Mouse (Mus musculus): ENCODE measurements around the gene Pih1d1. TPM values are rescaled to one million over a fixed set of nuclear protein-coding genes. Genes with fewer than 3 reads are reported as not detected.

Pih1d1 gene
- total RNA-seq, 1 experiment, result 70.2 TPM

- H3K9me3 ChIP-seq (ENCODE audit: control insufficient read depth, insufficient read depth, low read depth, low read length), result no peaks in the 10 kb centered on the region
- no peak overlapping the region for H3K27ac ChIP-seq (ENCODE audit: insufficient read depth, low read depth, low read length, poor library complexity, severe bottlenecking)
- DNase-seq (ENCODE audit: low read depth, low spot score), result no peak
- in situ Hi-C loops (cut with MboI; ENCODE audit: low sequenced_read_pairs in 2 of 2, unreplicated experiment in 2 of 2), result no loop called here
- no peak for TF ChIP-seq ZC3H11A (IDR thresholded peaks at IDR 0.05; ENCODE audit: borderline replicate concordance, low read depth, low read length)
- TF ChIP-seq ZNF384 (IDR thresholded peaks at IDR 0.05; ENCODE audit: low read depth, low read length), result no peak
- no peak for TF ChIP-seq CHD2 (IDR thresholded peaks at IDR 0.05; ENCODE audit: low read depth, low read length)
- H3K4me3 ChIP-seq (ENCODE audit: insufficient read depth in 1 of 2, low read depth in 1 of 2, low read length in 2 of 2, poor library complexity in 1 of 2, severe bottlenecking in 1 of 2), result no peak overlapping the region
- H3K9ac ChIP-seq (ENCODE audit: insufficient read depth, low read depth, low read length, poor library complexity, severe bottlenecking), result no peak overlapping the region
- H3K36me3 ChIP-seq (ENCODE audit: control insufficient read depth, insufficient read depth, low read length, poor library complexity, severe bottlenecking), result peaks cover 2% of the 10 kb centered on the region; the same call in 1 of the 2 replicates
- H3K4me1 ChIP-seq (ENCODE audit: control insufficient read depth in 2 of 2, insufficient read depth in 2 of 2, low read length in 2 of 2, poor library complexity in 1 of 2), result peaks cover 1 to 22% of the 10 kb centered on the region in 2 experiments; a peak in 2 of 4 replicates
Measured at GRCm38 (mm10) chr7:45113476-45113875, 40.6 kb upstream of the Pih1d1 start.

- in situ Hi-C loops (cut with MboI; ENCODE audit: low sequenced_read_pairs in 2 of 2, unreplicated experiment in 2 of 2), result no loop called here
Measured at GRCm38 (mm10) chr7:45117566-45117965, 36.5 kb upstream of the Pih1d1 start.

GRCm38 (mm10) chr7:45118336-45118735 lies 35.8 kb upstream of the Pih1d1 start:
- Histone ChIP-seq H3K36me3 (ENCODE audit: control insufficient read depth, insufficient read depth, low read length, poor library complexity, severe bottlenecking) (peaks cover 37% of the 10 kb centered on the region), H3K4me3 (ENCODE audit: insufficient read depth in 1 of 2, low read depth in 1 of 2, low read length in 2 of 2, poor library complexity in 1 of 2, severe bottlenecking in 1 of 2) (no peak overlapping the region), H3K9me3 (ENCODE audit: control insufficient read depth, insufficient read depth, low read depth, low read length) (no peaks in the 10 kb centered on the region), H3K9ac (ENCODE audit: insufficient read depth, low read depth, low read length, poor library complexity, severe bottlenecking) (no peak overlapping the region), H3K27ac (ENCODE audit: insufficient read depth, low read depth, low read length, poor library complexity, severe bottlenecking) (no peak overlapping the region), H3K4me1 (ENCODE audit: control insufficient read depth in 2 of 2, insufficient read depth in 2 of 2, low read length in 2 of 2, poor library complexity in 1 of 2) (peaks cover 0 to 22% of the 10 kb centered on the region in 2 experiments; a peak in 2 of 4 replicates)
- no peak for DNase-seq (ENCODE audit: low read depth, low spot score)
- peak; percentile 5; the same call in 1 of the 2 replicates for TF ChIP-seq ZNF384 (IDR thresholded peaks at IDR 0.05; ENCODE audit: low read depth, low read length)
- TF ChIP-seq CHD2 (IDR thresholded peaks at IDR 0.05; ENCODE audit: low read depth, low read length), result no peak
- no peak for TF ChIP-seq HCFC1 (IDR thresholded peaks at IDR 0.05; ENCODE audit: borderline replicate concordance, insufficient read depth, low read length)
- in situ Hi-C loops (cut with MboI; ENCODE audit: low sequenced_read_pairs in 2 of 2, unreplicated experiment in 2 of 2), result no loop called here

More at GRCm38 (mm10) chr7:45117566-45117965, 36.5 kb upstream of the Pih1d1 start:
- TF ChIP-seq HCFC1 (IDR thresholded peaks at IDR 0.05; ENCODE audit: borderline replicate concordance, insufficient read depth, low read length), result no peak
- TF ChIP-seq MAFK (IDR thresholded peaks at IDR 0.05; ENCODE audit: insufficient read depth, low read depth, low read length), result no peak
- TF ChIP-seq ZC3H11A (IDR thresholded peaks at IDR 0.05; ENCODE audit: borderline replicate concordance, low read depth, low read length), result no peak
- TF ChIP-seq ZNF384 (IDR thresholded peaks at IDR 0.05; ENCODE audit: low read depth, low read length), result no peak
- H3K9ac ChIP-seq (ENCODE audit: insufficient read depth, low read depth, low read length, poor library complexity, severe bottlenecking), result no peak overlapping the region
- H3K4me3 ChIP-seq (ENCODE audit: insufficient read depth in 1 of 2, low read depth in 1 of 2, low read length in 2 of 2, poor library complexity in 1 of 2, severe bottlenecking in 1 of 2), result no peak overlapping the region
- peaks cover 0 to 22% of the 10 kb centered on the region in 2 experiments; a peak in 2 of 4 replicates for H3K4me1 ChIP-seq (ENCODE audit: control insufficient read depth in 2 of 2, insufficient read depth in 2 of 2, low read length in 2 of 2, poor library complexity in 1 of 2)
- DNase-seq (ENCODE audit: low read depth, low spot score), result no peak
- H3K9me3 ChIP-seq (ENCODE audit: control insufficient read depth, insufficient read depth, low read depth, low read length), result no peaks in the 10 kb centered on the region
- H3K27ac ChIP-seq (ENCODE audit: insufficient read depth, low read depth, low read length, poor library complexity, severe bottlenecking), result no peak overlapping the region
- peaks cover 29% of the 10 kb centered on the region for H3K36me3 ChIP-seq (ENCODE audit: control insufficient read depth, insufficient read depth, low read length, poor library complexity, severe bottlenecking)

GRCm38 (mm10) chr7:45119780-45120709 lies 34.1 kb upstream of the Pih1d1 start:
- H3K4me1 ChIP-seq (ENCODE audit: control insufficient read depth in 2 of 2, insufficient read depth in 2 of 2, low read length in 2 of 2, poor library complexity in 1 of 2), result peaks cover 0 to 19% of the 10 kb centered on the region in 2 experiments; a peak in 2 of 4 replicates
- no peak overlapping the region for H3K9ac ChIP-seq (ENCODE audit: insufficient read depth, low read depth, low read length, poor library complexity, severe bottlenecking)
- in situ Hi-C loops (cut with MboI; ENCODE audit: low sequenced_read_pairs in 2 of 2, unreplicated experiment in 2 of 2), result no loop called here
- TF ChIP-seq MAFK (IDR thresholded peaks at IDR 0.05; ENCODE audit: insufficient read depth, low read depth, low read length) (no peak), ZC3H11A (IDR thresholded peaks at IDR 0.05; ENCODE audit: borderline replicate concordance, low read depth, low read length) (no peak), ZNF384 (IDR thresholded peaks at IDR 0.05; ENCODE audit: low read depth, low read length) (no peak), HCFC1 (IDR thresholded peaks at IDR 0.05; ENCODE audit: borderline replicate concordance, insufficient read depth, low read length) (no peak), CHD2 (IDR thresholded peaks at IDR 0.05; ENCODE audit: low read depth, low read length) (no peak)
- H3K36me3 ChIP-seq (ENCODE audit: control insufficient read depth, insufficient read depth, low read length, poor library complexity, severe bottlenecking), result peaks cover 42% of the 10 kb centered on the region
- peak overlapping the region; percentile 48; the same call in 1 of the 2 replicates for H3K27ac ChIP-seq (ENCODE audit: insufficient read depth, low read depth, low read length, poor library complexity, severe bottlenecking)
- no peaks in the 10 kb centered on the region for H3K9me3 ChIP-seq (ENCODE audit: control insufficient read depth, insufficient read depth, low read depth, low read length)
- H3K4me3 ChIP-seq (ENCODE audit: insufficient read depth in 1 of 2, low read depth in 1 of 2, low read length in 2 of 2, poor library complexity in 1 of 2, severe bottlenecking in 1 of 2), result no peak overlapping the region
- no peak for DNase-seq (ENCODE audit: low read depth, low spot score)
